Mouse (Mus musculus) telencephalon, adult 2 months (tissue): Measurements from ENCODE around the gene Psmd1.

Source experiments
- DNase-seq: peaks from one replicate; pipeline ENCODE4 v3.0.0-alpha.2; 2011; ENCODE audit warnings: low read depth, low spot score

Gene Psmd1

GRCm38 (mm10) chr1:86154824-86155164 is 90.6 kb downstream of the Psmd1 start:
- no peak for DNase-seq

- DNase-seq, result no peak
These were observed 91.9 kb downstream of the Psmd1 start for GRCm38 (mm10) chr1:86156075-86156474.

- DNase-seq, result no peak
These were observed 92.4 kb downstream of the Psmd1 start for GRCm38 (mm10) chr1:86156595-86156994.

GRCm38 (mm10) chr1:86160059-86160458 is 95.9 kb downstream of the Psmd1 start:
- DNase-seq, result no peak

- no peak for DNase-seq
These were observed 96.3 kb downstream of the Psmd1 start for GRCm38 (mm10) chr1:86160479-86160878.

GRCm38 (mm10) chr1:86161061-86161460 is 96.9 kb downstream of the Psmd1 start:
- DNase-seq, result no peak

- DNase-seq, result no peak
These were observed 110.4 kb downstream of the Psmd1 start for GRCm38 (mm10) chr1:86174602-86175001.

GRCm38 (mm10) chr1:86176066-86176465 is 111.9 kb downstream of the Psmd1 start:
- no peak for DNase-seq

- peak; percentile 76 for DNase-seq
These were observed 114.5 kb downstream of the Psmd1 start for GRCm38 (mm10) chr1:86178462-86179253.

GRCm38 (mm10) chr1:86182004-86182709 is 118.0 kb downstream of the Psmd1 start:
- no peak for DNase-seq

- no peak for DNase-seq
These were observed 119.5 kb downstream of the Psmd1 start for GRCm38 (mm10) chr1:86183577-86184263.

- no peak for DNase-seq
These were observed 122.6 kb downstream of the Psmd1 start for GRCm38 (mm10) chr1:86186762-86187161.

GRCm38 (mm10) chr1:86187856-86188255 is 123.7 kb downstream of the Psmd1 start:
- DNase-seq, result no peak

GRCm38 (mm10) chr1:86188271-86188670 is 124.1 kb downstream of the Psmd1 start:
- DNase-seq, result no peak
